Mouse (Mus musculus) ES-Bruce4 (cell line): ENCODE measurements at regions not wholly inside any gene's neighbourhood (a gene's known extent, or its start where the extent isn't known, plus 50 kb on each side); places are given as distances from the start of the nearest gene placed in this dataset.

ENCODE experiments used
- CTCF ChIP-seq: IDR thresholded peaks from one replicate; pipeline ENCODE4 v1.8.1; 2011; ENCODE audit warnings: low read depth, low read length
- POLR2A ChIP-seq: IDR thresholded peaks from one replicate; pipeline ENCODE4 v1.8.1; 2011; ENCODE audit warnings: low read length; ENCODE audit not compliant: insufficient read depth

GRCm38 (mm10) chr2:169510741-169511140 lies 76.8 kb downstream of the Gm11011 start:
- TF ChIP-seq POLR2A (no peak), CTCF (no peak)
